Mouse (Mus musculus): ENCODE data around the gene Zfp78.

The Zfp78 gene

DNA sequence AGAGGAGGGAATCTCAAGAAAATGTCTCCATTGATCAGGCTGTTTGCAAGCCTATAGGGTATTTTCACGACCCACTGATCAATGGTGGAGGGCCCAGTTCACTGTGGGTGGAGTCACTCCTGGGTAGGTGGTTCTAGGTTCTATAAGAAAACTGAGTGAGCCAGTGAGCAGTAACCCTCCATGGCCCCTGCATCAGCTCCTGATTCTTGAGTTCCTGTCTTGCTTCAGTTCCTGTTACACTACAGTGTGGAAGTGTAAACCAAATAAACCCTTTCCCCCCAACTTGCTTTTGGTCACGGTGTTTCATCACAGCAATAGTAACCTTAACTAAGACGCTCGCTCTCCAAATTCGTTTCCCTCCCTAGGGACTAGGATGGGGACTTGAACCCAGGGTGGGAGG is 25.9 kb downstream of the Zfp78 start:
- no peak for DNase-seq (ENCODE audit: low spot score in 2 of 2)

DNA sequence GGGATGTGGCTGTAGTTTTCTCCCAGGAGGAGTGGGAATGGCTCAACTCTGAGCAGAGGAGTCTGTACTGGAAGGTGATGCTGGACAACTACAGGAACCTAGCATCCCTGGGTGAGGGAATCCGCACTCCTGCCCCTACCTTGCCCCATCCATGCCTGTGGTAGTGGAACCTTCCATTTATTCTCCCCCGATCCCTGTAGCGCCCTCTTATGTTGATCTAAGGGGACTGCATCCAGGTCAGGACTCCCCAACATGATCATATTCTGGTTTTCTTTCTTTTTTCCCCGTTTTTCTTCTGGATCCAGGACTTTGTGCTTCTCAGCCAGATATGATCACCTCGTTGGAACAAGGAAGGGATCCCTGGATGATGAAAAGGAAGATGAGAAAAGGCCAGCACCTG is 26.4 kb downstream of the Zfp78 start:
- no peak for DNase-seq (ENCODE audit: low spot score in 2 of 2)

DNA sequence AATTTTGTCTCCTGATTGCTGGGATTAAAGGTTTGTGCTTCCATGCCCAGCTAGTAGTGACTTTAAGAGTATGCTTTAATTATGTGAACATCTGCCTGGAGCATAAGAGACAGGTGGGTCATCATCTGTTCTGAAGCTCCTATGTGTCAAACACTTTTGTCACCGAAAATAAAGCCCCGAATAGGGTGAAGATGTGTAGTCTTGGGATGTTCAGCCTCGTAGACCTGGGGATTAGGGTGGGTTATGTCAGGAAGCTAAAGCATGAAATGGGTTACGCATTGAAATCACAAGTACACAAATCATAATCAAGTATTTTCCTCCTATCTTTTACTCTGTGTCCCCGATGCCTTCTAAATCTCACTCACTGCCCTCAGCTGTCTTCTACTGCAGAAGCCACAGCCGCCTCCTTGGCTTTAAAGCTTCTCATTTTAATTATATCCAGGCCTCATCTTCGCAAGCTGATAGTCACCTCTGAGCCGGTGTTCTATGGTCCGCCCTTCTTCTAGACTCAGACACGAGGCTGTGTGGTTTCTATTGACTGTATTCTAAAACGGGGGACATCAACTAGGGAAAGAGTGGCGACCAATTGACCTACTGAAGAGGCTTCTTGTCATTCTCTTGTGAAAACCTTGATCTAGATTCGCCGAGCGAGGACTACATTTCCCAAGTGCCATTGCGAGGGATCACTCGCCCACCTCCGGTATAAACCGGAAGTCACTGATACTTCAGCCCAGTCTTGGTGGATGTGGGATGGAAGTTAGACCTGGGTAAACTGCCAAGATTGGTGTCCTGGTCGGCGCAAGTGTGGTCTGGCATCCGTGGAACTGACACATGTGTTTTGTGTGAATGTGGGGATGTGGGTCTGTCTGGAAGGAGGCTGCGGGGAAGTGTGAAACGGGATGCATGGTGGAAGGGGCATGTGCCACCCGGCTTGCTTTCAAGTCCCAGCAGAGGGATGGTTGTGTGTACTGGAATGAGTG is 35.2 kb downstream of the Zfp78 start, which contains the start of gene Smim17:
TSS of gene Smim17 (plus strand) at position 720 of the 980 bp plus-strand sequence.
- DNase-seq (ENCODE audit: low spot score in 2 of 2), result peak; percentile 29

DNA sequence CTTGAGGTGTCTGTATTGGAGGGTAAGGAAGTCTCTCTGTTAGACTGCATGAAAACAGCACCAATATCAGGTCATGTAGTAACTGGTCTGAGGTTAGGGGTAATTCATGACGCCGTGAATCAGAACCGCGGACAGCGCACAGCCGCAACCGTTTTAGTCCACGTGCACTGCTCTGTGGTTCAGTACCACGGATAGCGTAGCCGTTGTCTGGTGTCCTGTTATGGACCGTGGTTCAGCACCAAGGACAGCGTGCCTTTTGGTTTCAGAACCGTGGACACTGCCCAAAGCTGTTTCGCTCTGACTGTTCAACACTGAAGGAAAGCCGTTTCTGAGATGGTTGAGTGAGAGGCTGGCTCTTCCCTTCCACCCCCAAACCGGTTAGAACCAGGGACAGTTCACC is 47.0 kb downstream of the Zfp78 start, which contains the start of gene Gm20715:
TSS of gene Gm20715 (plus strand) at position 235 of the 400 bp plus-strand sequence.
- peak; percentile 70 to 74 for DNase-seq (ENCODE audit: low spot score in 2 of 2)

DNA sequence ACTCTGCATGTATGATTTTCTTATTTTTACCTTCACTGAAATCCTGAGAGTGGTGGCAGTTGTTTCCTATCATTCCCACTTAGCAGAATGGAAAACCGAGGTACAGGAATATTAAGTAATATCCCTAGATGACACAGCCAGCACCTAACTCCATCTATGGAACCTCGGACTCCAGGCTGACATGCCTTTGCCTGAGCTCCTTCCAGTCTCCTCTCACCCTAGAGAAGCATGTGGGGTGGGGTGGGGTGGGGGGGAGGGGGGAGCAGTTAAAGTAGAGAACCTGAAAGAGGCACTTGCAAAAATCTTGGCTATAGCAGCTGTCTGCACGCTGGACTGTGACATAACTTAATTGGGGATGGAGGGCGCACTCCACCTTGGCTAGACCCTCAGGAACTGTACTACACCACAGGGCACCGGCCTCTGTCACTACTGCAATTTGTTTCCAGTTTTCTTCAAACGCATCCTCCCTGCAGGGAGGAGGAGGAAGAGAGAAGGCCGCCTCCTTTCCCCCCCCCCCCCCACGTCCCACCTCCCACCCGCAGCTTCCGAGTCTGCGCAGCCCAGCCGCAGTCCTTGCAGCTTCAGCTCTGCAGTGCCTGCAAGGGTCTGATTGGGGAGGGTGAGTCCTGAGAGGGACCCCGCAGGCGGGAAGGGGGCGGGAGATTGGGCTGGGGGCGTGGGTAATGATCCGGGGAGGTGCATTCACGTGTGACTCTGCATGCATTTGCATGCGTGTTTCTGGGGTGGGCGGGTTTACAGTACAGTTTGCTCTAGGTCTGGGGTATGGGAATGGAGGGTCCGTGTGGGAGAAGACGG is 51.8 kb downstream of the Zfp78 start:
- DNase-seq (ENCODE audit: low spot score in 2 of 2), result no peak

DNA sequence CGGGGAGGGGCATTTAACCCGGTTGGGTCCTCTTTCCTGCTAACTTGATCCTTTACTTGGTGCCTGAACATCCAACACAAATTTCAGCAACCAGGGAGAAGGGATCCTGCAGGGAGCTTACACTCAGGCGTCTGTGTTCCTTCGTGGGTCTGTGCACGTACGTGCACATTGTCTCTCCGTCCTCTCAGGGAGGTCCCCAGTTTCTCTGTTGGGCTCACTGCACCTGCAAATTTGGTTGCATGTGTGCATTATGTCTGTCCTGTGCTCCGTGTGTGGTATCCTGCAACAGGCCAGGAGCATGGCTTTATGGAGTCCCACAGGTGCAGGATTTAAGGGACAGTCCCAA is 52.3 kb downstream of the Zfp78 start:
- DNase-seq (ENCODE audit: low spot score in 2 of 2), result no peak

DNA sequence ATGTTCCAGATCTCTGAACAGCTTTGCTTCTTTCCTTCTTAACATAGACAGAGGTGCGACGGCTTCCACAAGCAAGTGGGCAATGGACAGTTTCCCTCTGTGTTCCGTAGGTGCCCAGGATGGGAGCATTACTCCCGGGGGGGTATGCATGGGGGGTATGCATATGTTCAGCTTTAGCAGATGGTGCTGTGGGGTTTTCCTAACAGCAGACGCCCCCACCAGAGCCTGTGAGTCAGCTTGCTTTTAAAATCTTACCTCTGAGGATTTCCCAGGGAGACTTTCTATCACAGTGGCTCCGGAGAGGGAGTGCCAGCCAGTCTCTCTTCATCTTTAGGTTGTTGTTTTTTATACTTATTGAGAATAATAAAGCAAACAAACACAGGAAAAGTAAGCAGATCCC is 56.8 kb downstream of the Zfp78 start:
- DNase-seq (ENCODE audit: low spot score in 2 of 2), result no peak

DNA sequence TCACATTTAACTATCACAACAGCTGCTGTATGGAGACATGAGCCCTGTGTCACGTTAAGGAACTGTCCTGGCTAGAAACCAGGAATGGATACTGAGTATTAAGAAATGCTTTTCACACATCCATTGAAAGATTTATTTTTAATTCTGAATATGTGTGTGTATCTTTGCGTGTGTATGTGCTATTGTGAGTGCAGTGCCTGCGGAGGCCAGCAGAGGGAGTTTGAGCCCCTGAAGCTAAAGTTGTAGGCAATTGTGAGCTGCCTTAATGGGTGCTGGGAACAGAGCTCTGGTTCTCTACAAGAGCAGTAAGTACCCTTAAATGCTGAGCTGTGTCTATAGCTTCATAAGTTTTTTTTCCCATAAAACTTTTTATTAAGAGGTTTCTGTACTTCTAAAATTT is 66.3 kb downstream of the Zfp78 start:
- DNase-seq (ENCODE audit: low spot score in 2 of 2), result no peak

DNA sequence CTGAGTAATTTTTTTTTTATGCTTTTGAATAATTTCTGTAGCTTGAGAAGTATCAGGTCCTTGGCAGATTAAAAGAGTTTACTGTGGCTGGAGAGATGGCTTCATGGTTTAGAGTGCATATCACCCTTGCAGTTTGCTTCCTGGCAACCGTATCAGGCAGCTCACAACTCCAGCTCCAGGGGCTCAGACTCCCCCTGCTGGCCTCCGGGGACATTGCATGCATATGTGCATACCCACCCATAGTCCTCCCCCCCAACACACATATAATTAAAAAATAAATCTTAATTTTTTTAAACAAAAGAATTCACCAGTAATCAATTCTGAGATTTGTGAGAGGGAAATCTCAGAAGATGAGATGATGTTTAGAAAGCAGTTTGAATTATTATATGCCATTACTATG is 67.3 kb downstream of the Zfp78 start:
- DNase-seq (ENCODE audit: low spot score in 2 of 2), result peak; percentile 2 to 24
